Mouse (Mus musculus): ENCODE measurements around the gene Sh3bp4. TPM values are rescaled to one million over a fixed set of nuclear protein-coding genes. Genes with fewer than 3 reads are reported as not detected.

Gene Sh3bp4
- polyA plus RNA-seq, 1 experiment from 2014 or later = 21.0 TPM

DNA sequence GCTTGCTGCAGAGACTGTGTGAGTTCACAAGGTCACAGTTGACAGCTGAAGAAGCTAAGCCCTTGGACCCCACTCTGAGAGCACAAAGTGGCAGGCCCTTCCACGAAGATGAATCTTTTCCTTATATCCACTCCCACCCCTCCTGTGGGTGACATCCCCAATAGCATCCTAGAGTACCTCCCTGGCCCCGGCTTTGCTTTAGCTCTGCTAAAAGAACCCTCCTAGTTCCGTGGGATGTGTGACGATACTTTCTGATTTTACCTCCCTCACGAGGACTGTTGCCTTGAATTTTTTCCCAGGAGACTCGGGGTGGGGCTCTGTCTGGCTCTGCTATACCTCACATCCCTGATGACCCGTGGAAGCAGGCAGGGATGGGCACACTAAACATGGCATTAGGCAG, 104.4 kb downstream of the Sh3bp4 start:
- 80% methylated on average over 7 of the region's 7 CpGs for WGBS
- no peaks in the 10 kb centered on the region for H3K36me3 ChIP-seq
- H3K27me3 ChIP-seq = no peaks in the 10 kb centered on the region
- no peak overlapping the region for H3K27ac ChIP-seq (replicated peaks)
- no peaks in the 10 kb centered on the region for H3K9me3 ChIP-seq
- H3K4me1 ChIP-seq = no peaks in the 10 kb centered on the region
- H3K4me2 ChIP-seq (replicated peaks) = no peak overlapping the region
- no peak overlapping the region for H3K4me3 ChIP-seq
- H3K9ac ChIP-seq (replicated peaks) = no peak overlapping the region
- no peak for ATAC-seq (ENCODE audit: low FRiP score, low read depth)

DNA sequence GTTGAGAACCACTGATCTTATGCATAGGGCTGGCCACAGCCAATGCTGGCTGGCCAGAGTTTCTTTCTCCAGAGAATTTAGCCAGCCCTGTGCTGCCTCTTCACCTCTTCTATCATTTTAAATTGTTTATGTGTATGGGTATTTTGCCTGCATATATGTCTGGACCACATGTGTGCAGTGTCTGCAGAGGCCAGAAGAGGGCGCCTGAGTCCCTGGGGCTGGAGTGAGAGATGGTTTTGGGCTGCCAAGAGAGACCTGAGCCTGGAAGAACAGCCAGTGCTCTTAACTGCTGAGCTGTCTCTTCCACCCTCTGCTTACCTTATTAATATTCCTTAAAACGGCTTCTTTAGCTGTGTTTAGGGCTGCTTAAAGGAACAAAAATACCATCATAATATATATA, 105.1 kb downstream of the Sh3bp4 start:
- Histone ChIP-seq H3K4me3 (no peak overlapping the region), H3K4me2 (replicated peaks) (no peak overlapping the region), H3K36me3 (no peaks in the 10 kb centered on the region), H3K9me3 (no peaks in the 10 kb centered on the region), H3K27ac (replicated peaks) (no peak overlapping the region), H3K4me1 (no peaks in the 10 kb centered on the region), H3K27me3 (no peaks in the 10 kb centered on the region), H3K9ac (replicated peaks) (no peak overlapping the region)
- no peak for ATAC-seq (ENCODE audit: low FRiP score, low read depth)
- WGBS = 51% methylated on average over 2 of the region's 2 CpGs

- Histone ChIP-seq H3K9ac (replicated peaks) (no peak overlapping the region), H3K4me1 (peaks cover 20% of the 10 kb centered on the region), H3K4me3 (no peak overlapping the region), H3K27me3 (no peaks in the 10 kb centered on the region), H3K9me3 (no peaks in the 10 kb centered on the region), H3K4me2 (replicated peaks) (peak overlapping the region; percentile 31), H3K27ac (replicated peaks) (peak overlapping the region; percentile 36), H3K36me3 (no peaks in the 10 kb centered on the region)
- peak; percentile 67; the same call in 1 of the 2 replicates for ATAC-seq (ENCODE audit: low FRiP score, low read depth)
- 10% methylated on average over 9 of the region's 9 CpGs for WGBS
Measured at GRCm38 (mm10) chr1:89183261-89183831, 113.1 kb downstream of the Sh3bp4 start.

DNA sequence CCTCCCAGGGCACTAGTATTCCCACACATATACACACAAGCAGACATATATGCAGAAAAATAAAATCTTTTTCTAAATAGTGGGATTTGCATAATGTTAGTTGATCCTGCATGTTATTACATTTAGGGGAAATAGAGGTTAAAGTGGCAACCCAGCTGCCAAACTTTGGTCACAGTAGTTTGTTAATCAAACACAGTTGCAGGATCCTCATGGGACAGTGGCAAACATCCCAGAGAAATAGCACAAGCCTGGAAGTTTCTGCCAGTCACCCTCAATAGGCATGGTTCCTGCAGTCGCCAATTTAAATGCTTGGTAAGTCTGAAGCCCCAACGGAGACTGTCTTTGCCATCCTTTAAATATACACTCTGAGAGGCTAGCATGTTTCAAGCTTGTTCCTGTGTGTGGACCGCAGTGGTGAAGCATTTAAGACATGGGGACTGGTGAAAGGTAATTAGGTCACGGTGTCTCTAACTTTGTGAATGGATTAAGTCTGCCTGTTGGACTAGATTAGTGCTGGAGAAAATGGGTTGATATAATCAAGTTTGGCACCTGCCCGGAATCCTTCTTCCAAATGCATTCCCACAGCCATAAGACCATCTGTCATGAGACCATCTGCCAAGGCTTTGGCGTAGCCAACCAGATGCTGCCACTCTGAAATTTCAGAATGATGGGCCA, 114.0 kb downstream of the Sh3bp4 start:
- no peak overlapping the region for H3K4me3 ChIP-seq
- 0 out of 2 replicates have a peak overlapping the region, but pooled peaks have one; percentile 31 for H3K4me2 ChIP-seq (replicated peaks)
- peaks cover 23% of the 10 kb centered on the region for H3K4me1 ChIP-seq
- peak; percentile 50; the same call in 1 of the 2 replicates for ATAC-seq (ENCODE audit: low FRiP score, low read depth)
- peak overlapping the region; percentile 36 for H3K27ac ChIP-seq (replicated peaks)
- no peaks in the 10 kb centered on the region for H3K9me3 ChIP-seq
- WGBS = 57% methylated on average over 6 of the region's 6 CpGs
- no peaks in the 10 kb centered on the region for H3K27me3 ChIP-seq
- H3K9ac ChIP-seq (replicated peaks) = no peak overlapping the region
- no peaks in the 10 kb centered on the region for H3K36me3 ChIP-seq

GRCm38 (mm10) chr1:89184839-89185238, 114.6 kb downstream of the Sh3bp4 start:
- Histone ChIP-seq H3K4me2 (replicated peaks) (no peak overlapping the region), H3K4me1 (peaks cover 28% of the 10 kb centered on the region), H3K27me3 (no peaks in the 10 kb centered on the region), H3K9me3 (no peaks in the 10 kb centered on the region), H3K9ac (replicated peaks) (no peak overlapping the region), H3K27ac (replicated peaks) (no peak overlapping the region), H3K36me3 (no peaks in the 10 kb centered on the region), H3K4me3 (no peak overlapping the region)
- ATAC-seq (ENCODE audit: low FRiP score, low read depth) = no peak

DNA sequence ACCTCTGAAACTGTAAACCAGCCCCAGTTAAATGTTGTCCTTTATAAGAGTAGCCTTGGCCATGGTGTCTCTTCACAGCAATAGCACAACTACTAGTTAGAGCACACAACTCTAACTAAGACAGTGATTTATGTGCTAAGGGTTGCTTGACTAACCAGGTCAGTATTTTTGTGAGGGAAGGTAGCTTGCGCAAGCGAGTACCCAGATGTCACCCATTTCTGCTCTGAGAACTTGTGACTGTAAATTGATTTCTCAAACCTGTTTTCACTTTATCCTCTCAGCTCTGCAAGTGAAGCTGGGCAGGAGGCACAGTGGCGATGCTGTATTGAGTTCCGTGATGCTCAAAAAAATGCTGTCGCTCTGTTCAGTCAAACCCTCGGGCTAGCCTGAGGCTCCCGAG, 117.2 kb downstream of the Sh3bp4 start:
- WGBS = 91% methylated on average over 7 of the region's 7 CpGs
- Histone ChIP-seq H3K9ac (replicated peaks) (no peak overlapping the region), H3K9me3 (no peaks in the 10 kb centered on the region), H3K27me3 (no peaks in the 10 kb centered on the region; the same call in 1 of the 2 replicates), H3K4me2 (replicated peaks) (no peak overlapping the region), H3K27ac (replicated peaks) (no peak overlapping the region), H3K36me3 (no peaks in the 10 kb centered on the region), H3K4me3 (no peak overlapping the region), H3K4me1 (peaks cover 30% of the 10 kb centered on the region)
- no peak for ATAC-seq (ENCODE audit: low FRiP score, low read depth)

DNA sequence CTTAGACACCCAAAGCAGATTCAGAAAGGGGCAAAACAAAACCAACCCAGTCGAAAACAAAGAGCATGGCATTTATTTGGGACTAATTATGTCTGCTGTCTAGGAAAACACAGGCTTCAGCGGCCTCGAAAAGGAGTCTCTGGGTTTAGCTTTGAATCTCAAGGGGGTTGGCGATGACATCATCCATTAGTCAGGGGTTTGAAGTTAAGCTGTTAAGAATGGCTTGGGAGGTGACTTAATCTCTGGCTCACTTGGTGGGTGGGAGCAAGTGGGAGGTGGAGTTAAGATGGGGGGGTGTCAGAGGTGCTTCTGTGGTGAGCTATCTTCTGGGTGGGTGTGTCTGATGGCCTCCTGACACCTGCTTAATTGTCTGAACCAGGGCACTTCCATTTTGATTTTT, 117.9 kb downstream of the Sh3bp4 start:
- no peaks in the 10 kb centered on the region for H3K9me3 ChIP-seq
- H3K4me1 ChIP-seq = peaks cover 25% of the 10 kb centered on the region
- no peak overlapping the region for H3K4me2 ChIP-seq (replicated peaks)
- WGBS = 20% methylated on average over 4 of the region's 4 CpGs
- no peaks in the 10 kb centered on the region; the same call in 1 of the 2 replicates for H3K27me3 ChIP-seq
- no peak overlapping the region for H3K4me3 ChIP-seq
- no peak overlapping the region for H3K9ac ChIP-seq (replicated peaks)
- ATAC-seq (ENCODE audit: low FRiP score, low read depth) = no peak
- no peaks in the 10 kb centered on the region for H3K36me3 ChIP-seq
- no peak overlapping the region for H3K27ac ChIP-seq (replicated peaks)

DNA sequence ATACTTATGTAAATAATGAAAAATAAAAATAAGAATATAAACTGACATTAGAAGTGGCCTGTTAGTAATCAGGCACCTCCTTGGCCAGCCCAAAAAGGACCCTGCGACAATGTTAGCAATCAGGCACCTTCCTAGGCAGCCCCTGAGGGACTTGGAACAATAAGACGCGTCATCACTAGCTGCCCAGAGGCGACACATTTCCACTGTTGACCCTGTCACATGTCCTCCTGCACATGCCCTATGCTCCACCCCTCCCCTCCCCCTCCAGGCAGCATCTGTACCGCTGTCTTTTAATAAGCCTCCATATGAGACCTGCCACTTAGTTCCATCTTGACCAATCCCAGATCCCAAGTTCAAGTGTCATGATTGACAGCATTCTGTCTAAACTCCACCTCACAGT, 119.0 kb downstream of the Sh3bp4 start:
- no peaks in the 10 kb centered on the region for H3K36me3 ChIP-seq
- ATAC-seq (ENCODE audit: low FRiP score, low read depth) = no peak
- H3K27me3 ChIP-seq = no peaks in the 10 kb centered on the region; the same call in 1 of the 2 replicates
- H3K9ac ChIP-seq (replicated peaks) = no peak overlapping the region
- WGBS = 69% methylated on average over 5 of the region's 5 CpGs
- no peaks in the 10 kb centered on the region for H3K9me3 ChIP-seq
- H3K4me1 ChIP-seq = peaks cover 14% of the 10 kb centered on the region; the same call in 1 of the 2 replicates
- no peak overlapping the region for H3K4me3 ChIP-seq
- H3K4me2 ChIP-seq (replicated peaks) = no peak overlapping the region
- no peak overlapping the region for H3K27ac ChIP-seq (replicated peaks)

GRCm38 (mm10) chr1:89190621-89191020, 120.4 kb downstream of the Sh3bp4 start:
- H3K4me3 ChIP-seq = no peak overlapping the region
- peaks cover 14% of the 10 kb centered on the region; the same call in 1 of the 2 replicates for H3K4me1 ChIP-seq
- H3K36me3 ChIP-seq = no peaks in the 10 kb centered on the region
- WGBS = 41% methylated on average over 7 of the region's 7 CpGs
- no peaks in the 10 kb centered on the region; the same call in 1 of the 2 replicates for H3K27me3 ChIP-seq
- H3K27ac ChIP-seq (replicated peaks) = no peak overlapping the region
- no peak for ATAC-seq (ENCODE audit: low FRiP score, low read depth)
- H3K4me2 ChIP-seq (replicated peaks) = no peak overlapping the region
- H3K9me3 ChIP-seq = no peaks in the 10 kb centered on the region
- H3K9ac ChIP-seq (replicated peaks) = no peak overlapping the region

DNA sequence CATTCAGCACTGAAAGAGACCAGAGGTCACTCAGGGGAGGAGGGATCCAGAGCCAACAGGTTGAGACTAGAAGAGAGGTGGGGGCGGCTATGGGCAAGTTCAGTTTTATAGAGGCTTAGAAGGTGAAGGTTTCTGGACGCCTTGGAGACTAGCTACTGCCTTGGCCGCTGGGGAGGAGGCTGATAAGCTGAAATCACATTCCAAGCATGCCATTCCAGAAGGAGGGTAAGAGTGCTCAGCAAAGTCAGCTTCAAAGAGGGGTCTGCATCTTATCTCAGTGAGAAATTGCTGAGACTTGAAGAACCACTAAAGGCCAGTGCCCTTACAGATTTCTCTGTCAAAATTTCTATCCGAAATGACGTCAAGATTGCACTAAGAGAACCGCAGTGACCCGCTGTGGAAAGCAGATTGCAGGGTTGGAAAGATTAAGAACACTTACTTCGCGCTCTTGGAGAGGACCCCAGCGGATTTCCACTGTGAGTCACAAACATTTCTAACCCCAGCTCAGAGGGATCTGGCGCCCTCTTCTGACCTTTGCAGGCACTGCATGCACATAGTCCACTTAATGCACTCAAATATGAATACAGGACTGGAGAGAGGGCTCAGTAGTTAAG, 121.0 kb downstream of the Sh3bp4 start:
- no peak for ATAC-seq (ENCODE audit: low FRiP score, low read depth)
- Histone ChIP-seq H3K36me3 (no peaks in the 10 kb centered on the region), H3K4me3 (no peak overlapping the region), H3K9ac (replicated peaks) (no peak overlapping the region), H3K9me3 (no peaks in the 10 kb centered on the region), H3K27ac (replicated peaks) (no peak overlapping the region), H3K4me1 (peaks cover 14% of the 10 kb centered on the region; the same call in 1 of the 2 replicates), H3K27me3 (no peaks in the 10 kb centered on the region; the same call in 1 of the 2 replicates), H3K4me2 (replicated peaks) (no peak overlapping the region)
- WGBS = 12% methylated on average over 11 of the region's 11 CpGs

- 77% methylated on average over 11 of the region's 11 CpGs for WGBS
- H3K9ac ChIP-seq (replicated peaks) = no peak overlapping the region
- ATAC-seq (ENCODE audit: low FRiP score, low read depth) = no peak
- no peak overlapping the region for H3K4me2 ChIP-seq (replicated peaks)
- H3K9me3 ChIP-seq = no peaks in the 10 kb centered on the region
- no peaks in the 10 kb centered on the region for H3K36me3 ChIP-seq
- no peak overlapping the region for H3K4me3 ChIP-seq
- H3K27me3 ChIP-seq = no peaks in the 10 kb centered on the region; the same call in 1 of the 2 replicates
- H3K27ac ChIP-seq (replicated peaks) = no peak overlapping the region
- peaks cover 14% of the 10 kb centered on the region; the same call in 1 of the 2 replicates for H3K4me1 ChIP-seq
Measured at GRCm38 (mm10) chr1:89192536-89193220, 122.5 kb downstream of the Sh3bp4 start.

DNA sequence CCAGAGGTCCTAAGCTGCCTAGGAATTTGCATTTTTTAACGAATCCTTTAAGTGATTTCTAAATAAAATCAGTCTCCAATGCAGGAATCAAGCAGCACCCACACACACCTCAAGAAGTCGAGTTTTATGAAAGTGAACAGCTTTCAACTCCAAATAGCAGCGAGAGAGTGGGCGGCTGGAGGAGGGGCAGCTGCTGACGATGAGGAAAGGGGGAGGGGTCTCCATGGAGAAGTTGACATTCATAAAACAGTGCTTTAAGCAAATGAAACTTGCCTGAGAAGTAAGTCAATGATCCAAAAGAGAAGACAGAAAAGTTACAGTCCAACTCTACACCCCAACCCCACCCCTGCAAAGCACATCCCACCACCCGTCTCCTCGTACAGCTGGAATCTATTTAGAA, 123.4 kb downstream of the Sh3bp4 start:
- peaks cover 10% of the 10 kb centered on the region; the same call in 1 of the 2 replicates for H3K4me1 ChIP-seq
- no peak overlapping the region for H3K9ac ChIP-seq (replicated peaks)
- 84% methylated on average over 7 of the region's 7 CpGs for WGBS

More for the DNA sequence above, 123.4 kb downstream of the Sh3bp4 start:
- H3K4me3 ChIP-seq = no peak overlapping the region
- no peak overlapping the region for H3K4me2 ChIP-seq (replicated peaks)
- no peaks in the 10 kb centered on the region; the same call in 1 of the 2 replicates for H3K27me3 ChIP-seq
- no peaks in the 10 kb centered on the region for H3K9me3 ChIP-seq
- no peak for ATAC-seq (ENCODE audit: low FRiP score, low read depth)
- no peaks in the 10 kb centered on the region for H3K36me3 ChIP-seq
- H3K27ac ChIP-seq (replicated peaks) = no peak overlapping the region
